Mouse (Mus musculus) forebrain, postnatal 0 days (tissue): ENCODE measurements around the gene Hoxa13. TPM values are rescaled to one million over a fixed set of nuclear protein-coding genes. Genes with fewer than 3 reads are reported as not detected.

ENCODE experiments used
- ATAC-seq: fragments of 200-750 bp; cut with Nextera tagmentation; 2 replicates; pipeline ENCODE4 v1.8.0; 2017; ENCODE audit warnings: mild to moderate bottlenecking, moderate library complexity
- DNase-seq: peaks from one replicate; pipeline ENCODE4 v3.0.0-alpha.2; 2015
- H3K27ac ChIP-seq: fragments of 300-500 bp; sonication (generic); 2 replicates; pipeline ENCODE4 v1.5.1; 2014; ENCODE audit warnings: low read depth, mild to moderate bottlenecking, antibody characterized with exemption, low read length, moderate library complexity, mixed read lengths
- H3K27me3 ChIP-seq: fragments of 300-500 bp; sonication (generic); 2 replicates; pipeline ENCODE4 v1.6.1; 2014; ENCODE audit warnings: mild to moderate bottlenecking, low read length, mixed read lengths; ENCODE audit not compliant: insufficient read depth
- H3K36me3 ChIP-seq: fragments of 300-500 bp; sonication (generic); 2 replicates; pipeline ENCODE4 v1.6.1; 2014; ENCODE audit warnings: mild to moderate bottlenecking, moderate library complexity; ENCODE audit not compliant: insufficient read depth
- H3K4me1 ChIP-seq: fragments of 300-500 bp; sonication (generic); 2 replicates; pipeline ENCODE4 v1.6.1; 2014; ENCODE audit warnings: antibody characterized with exemption; ENCODE audit not compliant: insufficient read depth
- H3K4me2 ChIP-seq: fragments of 300-500 bp; sonication (generic); 2 replicates; pipeline ENCODE4 v1.6.1; 2014; ENCODE audit warnings: low read depth, mild to moderate bottlenecking, moderate library complexity
- H3K4me3 ChIP-seq: fragments of 300-500 bp; sonication (generic); 2 replicates; pipeline ENCODE4 v1.5.1; 2014; ENCODE audit warnings: low read depth, low read length, mixed read lengths
- H3K9ac ChIP-seq: fragments of 300-500 bp; sonication (generic); 2 replicates; pipeline ENCODE4 v1.6.1; 2014; ENCODE audit warnings: mild to moderate bottlenecking
- H3K9me3 ChIP-seq: fragments of 300-500 bp; sonication (generic); 2 replicates; pipeline ENCODE4 v1.6.1; 2016; ENCODE audit warnings: low read length
- CTCF ChIP-seq: sonication (generic); IDR thresholded peaks from 2 replicates; pipeline ENCODE4 v1.5.1; 2016; ENCODE audit warnings: antibody characterized with exemption, control low read depth, low read depth
- WGBS: fragments of 180-500 bp; shearing (Covaris S2); extraction: QIAGEN DNeasy Blood & Tissue Kit; methylation state at CpG from one replicate; pipeline ENCODE4 v1.1.7; 2014; 5-methylcytosine and 5-hydroxymethylcytosine counted together
- polyA plus RNA-seq: library from polyadenylated mRNA; unstranded; fragments of >200 nt; fragmentation: Nextera tagmentation; extraction: Ambion mirVana; gene quantifications from 2 replicates; pipeline ENCODE4 v1.2.1, GENCODE M21; 2015
- total RNA-seq: library from RNA; depleted of rRNA; stranded (reverse); fragments of >200 nt; gene quantifications from 2 replicates; pipeline ENCODE4 v1.2.3, GENCODE M21; 2014

The Hoxa13 gene
- total and polyA plus RNA-seq, 2 experiments from 2014 or later, result not detected

DNA sequence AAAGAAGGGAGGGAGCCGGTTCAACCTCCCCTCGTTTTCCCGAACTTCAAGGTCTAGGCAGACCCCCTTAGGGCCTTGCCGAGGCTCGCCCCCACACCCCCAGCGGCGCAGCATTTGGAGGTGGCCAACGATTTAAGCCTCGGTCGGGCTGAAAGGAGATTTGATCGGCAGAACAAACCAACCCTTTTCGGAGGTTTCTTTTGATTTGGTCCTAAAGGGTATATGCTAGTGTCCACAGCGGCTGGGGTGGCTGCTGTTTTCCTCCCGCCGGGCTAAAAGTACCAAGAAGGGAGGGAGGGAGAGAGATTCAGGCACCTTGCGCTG lies 11.3 kb downstream of the Hoxa13 start:
- Histone ChIP-seq H3K27ac (no peak overlapping the region), H3K4me1 (no peaks in the 10 kb centered on the region)
- 2% methylated on average over 16 of the region's 16 CpGs for WGBS

DNA sequence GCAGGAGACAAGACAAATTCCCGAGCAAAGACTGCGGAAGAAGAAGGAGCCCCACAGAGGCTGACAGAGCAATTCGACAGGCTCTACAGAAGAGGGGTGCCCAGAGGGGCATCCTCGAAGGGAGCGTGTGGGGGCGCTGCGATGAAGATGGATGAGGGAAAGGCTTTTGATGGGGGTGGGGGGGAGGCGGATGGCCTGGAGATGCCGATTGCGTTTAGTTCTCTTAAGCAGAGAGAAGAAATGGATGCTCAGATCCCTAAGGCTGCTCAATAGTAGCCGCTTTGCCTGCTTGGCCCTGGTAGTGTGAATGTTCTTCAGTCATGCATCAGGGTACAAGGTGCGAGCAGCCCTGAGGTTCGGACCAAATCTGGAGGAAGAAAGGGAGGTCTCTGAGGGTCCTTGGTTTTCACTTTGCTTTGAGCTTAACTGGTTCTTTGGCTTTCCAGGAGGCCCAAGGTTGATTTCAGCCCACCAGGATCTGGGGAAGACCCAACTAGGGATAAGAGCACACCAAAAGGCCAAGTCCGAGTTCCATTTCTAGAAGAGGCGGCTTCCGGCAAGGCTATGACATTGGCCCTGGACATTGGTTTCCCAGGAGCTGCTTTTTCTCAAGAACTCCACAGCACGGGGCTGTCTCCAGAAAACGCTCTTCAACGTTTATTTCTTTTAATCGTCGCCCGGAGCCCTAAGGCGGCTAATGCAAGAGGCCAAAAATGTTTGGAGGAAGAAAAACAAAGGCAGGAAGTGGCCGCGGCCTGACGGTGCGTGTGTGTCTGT lies 11.9 kb downstream of the Hoxa13 start:
- DNase-seq (no peak), ATAC-seq (no peak)
- Histone ChIP-seq H3K9me3 (no peaks in the 10 kb centered on the region), H3K36me3 (no peaks in the 10 kb centered on the region), H3K9ac (no peak overlapping the region), H3K4me2 (no peak overlapping the region), H3K4me1 (no peaks in the 10 kb centered on the region), H3K27ac (no peak overlapping the region), H3K4me3 (no peak overlapping the region), H3K27me3 (peaks cover 95% of the 10 kb centered on the region)
- 3% methylated on average over 27 of the region's 27 CpGs for WGBS
- no peak for TF ChIP-seq CTCF

More for the DNA sequence above, 11.3 kb downstream of the Hoxa13 start:
- TF ChIP-seq CTCF, result no peak
- Histone ChIP-seq H3K4me2 (no peak overlapping the region), H3K9me3 (no peaks in the 10 kb centered on the region), H3K27me3 (peaks cover 94% of the 10 kb centered on the region), H3K36me3 (no peaks in the 10 kb centered on the region), H3K9ac (no peak overlapping the region), H3K4me3 (no peak overlapping the region)
- no peak for ATAC-seq
- no peak for DNase-seq

DNA sequence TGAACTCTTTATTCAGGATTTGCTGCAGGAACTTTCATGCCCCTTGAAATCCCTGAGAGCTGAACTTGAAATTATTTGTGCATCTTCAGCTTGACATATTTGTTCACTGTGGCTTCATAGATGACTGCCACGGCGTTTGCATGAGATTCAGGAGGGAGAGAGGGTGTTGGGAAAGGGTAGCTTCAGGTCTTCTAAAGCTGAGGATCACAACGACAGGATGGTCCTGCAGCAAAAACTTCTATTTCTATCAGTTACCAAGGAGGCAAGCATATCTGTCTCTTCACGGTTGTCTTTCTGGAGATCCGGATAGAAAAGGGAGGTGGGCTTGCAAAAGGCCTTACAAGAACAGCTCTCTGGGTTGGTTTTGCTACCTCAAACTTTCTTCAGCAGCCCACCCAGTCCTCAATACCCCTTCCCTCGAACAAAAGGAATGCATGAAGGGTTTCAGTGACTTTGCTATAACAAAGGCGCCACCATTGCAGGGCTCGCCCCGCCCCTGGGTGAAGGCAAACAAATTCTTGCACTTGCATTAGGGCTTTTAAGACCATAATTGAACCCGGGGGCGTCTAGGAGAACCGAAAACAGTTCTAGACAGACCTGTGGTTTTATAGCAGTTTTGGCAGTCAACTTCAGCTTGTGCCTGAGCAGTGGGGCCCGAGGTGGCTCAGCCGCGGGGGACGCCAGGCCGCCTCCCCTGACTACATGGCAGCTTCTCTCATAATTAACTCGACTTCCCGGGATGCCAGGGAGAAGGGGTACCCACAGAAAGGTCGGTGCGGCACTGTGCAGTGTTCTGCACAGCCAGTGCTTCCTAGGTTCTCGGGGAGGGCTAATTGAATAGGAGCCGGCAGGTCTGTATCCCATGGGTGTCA lies 12.7 kb downstream of the Hoxa13 start:
- no peak for DNase-seq
- 3% methylated on average over 23 of the region's 23 CpGs for WGBS

DNA sequence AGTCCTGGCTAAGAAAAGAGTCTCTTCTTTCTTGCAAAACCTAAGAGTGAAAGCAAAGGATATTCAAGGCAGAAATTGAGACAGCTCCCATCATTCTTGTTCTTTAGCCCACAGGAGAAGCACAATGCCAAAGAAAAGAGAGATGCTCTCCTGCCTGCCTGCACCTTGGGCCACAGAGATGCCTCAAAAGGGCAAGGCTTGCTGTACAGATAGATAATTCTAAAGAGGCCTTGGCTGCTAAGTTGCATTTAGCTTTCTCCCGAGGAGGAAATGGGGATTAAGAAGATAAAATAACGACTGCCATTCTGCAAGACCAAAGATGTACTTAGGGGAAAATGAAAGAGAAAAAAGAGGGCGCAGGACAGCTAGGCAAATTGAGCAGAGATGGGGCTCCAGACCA lies 13.8 kb downstream of the Hoxa13 start:
- DNase-seq (no peak), ATAC-seq (no peak)
- no peak overlapping the region for H3K4me3 ChIP-seq
- 3% methylated on average over 3 of the region's 3 CpGs for WGBS
- H3K9ac ChIP-seq, result no peak overlapping the region
- H3K27me3 ChIP-seq, result peaks cover 97% of the 10 kb centered on the region
- no peaks in the 10 kb centered on the region for H3K36me3 ChIP-seq
- no peak overlapping the region for H3K27ac ChIP-seq
- no peak for TF ChIP-seq CTCF
- no peak overlapping the region for H3K4me2 ChIP-seq
- H3K9me3 ChIP-seq, result no peaks in the 10 kb centered on the region
- H3K4me1 ChIP-seq, result no peaks in the 10 kb centered on the region

More for the DNA sequence above, 12.7 kb downstream of the Hoxa13 start:
- Histone ChIP-seq H3K9me3 (no peaks in the 10 kb centered on the region), H3K9ac (no peak overlapping the region), H3K27me3 (peaks cover 95% of the 10 kb centered on the region), H3K36me3 (no peaks in the 10 kb centered on the region), H3K4me2 (no peak overlapping the region), H3K4me3 (no peak overlapping the region), H3K27ac (no peak overlapping the region), H3K4me1 (no peaks in the 10 kb centered on the region)
- ATAC-seq, result no peak
- no peak for TF ChIP-seq CTCF

DNA sequence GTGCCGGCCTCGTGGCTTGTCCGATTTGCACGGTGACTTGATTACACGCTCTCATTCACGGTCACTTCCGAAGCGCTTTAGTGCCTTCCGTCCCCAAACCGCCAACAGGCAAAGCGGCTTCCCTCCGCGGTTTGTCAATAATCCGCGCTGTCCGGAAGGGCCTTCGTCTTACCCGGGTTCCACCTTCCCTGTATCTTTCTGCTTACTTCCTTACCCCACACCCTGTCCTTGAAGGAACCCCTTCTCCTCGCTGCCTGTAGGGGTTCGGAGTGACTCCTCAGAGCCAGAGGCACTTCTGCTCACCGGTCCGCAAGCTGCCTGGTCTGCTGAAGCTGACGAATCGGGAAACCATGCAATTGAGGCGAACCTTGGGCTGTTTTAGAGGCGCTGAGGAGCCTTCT lies 14.3 kb downstream of the Hoxa13 start:
- H3K9me3 ChIP-seq, result no peaks in the 10 kb centered on the region
- no peak for ATAC-seq
- H3K36me3 ChIP-seq, result no peaks in the 10 kb centered on the region
- no peaks in the 10 kb centered on the region for H3K4me1 ChIP-seq
- no peak overlapping the region for H3K27ac ChIP-seq
- H3K4me3 ChIP-seq, result no peak overlapping the region
- H3K4me2 ChIP-seq, result no peak overlapping the region
- WGBS, result 2% methylated on average over 26 of the region's 26 CpGs
- no peak overlapping the region for H3K9ac ChIP-seq
- TF ChIP-seq CTCF, result no peak
- DNase-seq, result no peak
- H3K27me3 ChIP-seq, result peaks cover 97% of the 10 kb centered on the region

DNA sequence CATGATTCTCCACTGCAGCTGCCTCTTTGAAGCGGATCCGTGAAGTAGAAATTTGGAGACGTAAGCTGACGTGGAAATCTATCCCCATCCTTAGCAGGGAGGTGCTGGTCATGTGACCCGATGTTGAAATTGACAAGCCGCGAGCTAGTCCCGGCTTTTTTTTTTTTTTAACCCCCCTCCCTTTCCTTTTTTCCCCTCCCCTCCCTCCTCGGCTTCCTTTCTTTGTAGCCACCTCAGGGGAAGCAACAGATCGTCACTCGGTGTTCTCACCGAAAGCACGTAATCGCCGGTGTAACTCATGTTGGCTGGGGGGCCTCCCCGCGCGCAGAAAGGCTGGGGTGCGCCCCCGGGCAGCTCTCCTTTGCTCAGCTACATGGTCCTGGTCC lies 14.9 kb downstream of the Hoxa13 start, which contains the start of gene Hoxa11:
Gene Hoxa11 (minus strand): TSS at position 54 of the 386 bp plus-strand sequence.
- no peak for TF ChIP-seq CTCF
- ATAC-seq, result no peak
- 1% methylated on average over 20 of the region's 20 CpGs for WGBS
- Histone ChIP-seq H3K36me3 (no peaks in the 10 kb centered on the region), H3K4me2 (no peak within 1 kb of the TSS), H3K27me3 (peaks cover 97% of the 10 kb centered on the region), H3K4me3 (no peak within 1 kb of the TSS), H3K9me3 (no peaks in the 10 kb centered on the region), H3K4me1 (no peaks in the 10 kb centered on the region), H3K27ac (no peak within 1 kb of the TSS), H3K9ac (no peak within 1 kb of the TSS)
- DNase-seq, result no peak
